Mouse (Mus musculus) CH12.LX (cell line): ENCODE data around the gene Zscan5b. TPM values are rescaled to one million over a fixed set of nuclear protein-coding genes. Genes with fewer than 3 reads are reported as not detected.

Experiments used
- DNase-seq: peaks from one replicate; pipeline ENCODE4 v3.0.0-alpha.2; 2013; ENCODE audit errors: extremely low read depth
- H3K27ac ChIP-seq: 2 replicates; pipeline ENCODE4 v1.5.1; 2012; ENCODE audit warnings: low read depth, mild to moderate bottlenecking, control low read depth, moderate library complexity; ENCODE audit not compliant: insufficient read depth
- H3K27me3 ChIP-seq: replicated peaks from 2 replicates; pipeline ENCODE3; 2012; ENCODE audit warnings: inconsistent platforms
- H3K36me3 ChIP-seq, 2 experiments: replicated peaks in 1 of 2; 2 replicates each; pipeline versions ENCODE3 to v1.6.1; 2012; ENCODE audit warnings: inconsistent platforms in 1 of 2, low read length in 1 of 2, mild to moderate bottlenecking in 1 of 2, mixed read lengths in 1 of 2, moderate library complexity in 1 of 2; ENCODE audit not compliant: control insufficient read depth in 1 of 2, insufficient read depth in 1 of 2
- H3K4me1 ChIP-seq, 2 experiments: 2 replicates each; pipeline ENCODE4 v1.6.1; 2012; ENCODE audit warnings: inconsistent platforms in 1 of 2, moderate library complexity in 1 of 2; ENCODE audit not compliant: insufficient read depth in 2 of 2, control insufficient read depth in 1 of 2
- H3K4me2 ChIP-seq: 2 replicates; pipeline ENCODE4 v1.6.1; 2012; ENCODE audit warnings: low read depth, mild to moderate bottlenecking, control low read depth; ENCODE audit not compliant: poor library complexity, insufficient read depth, severe bottlenecking
- H3K4me3 ChIP-seq, 3 experiments: fragments of 150-350 bp in 1 of 3; sonication (generic) in 1 of 3; replicated peaks in 1 of 3; 2 replicates each; pipeline versions ENCODE3 to v1.5.1; 2011 to 2012; ENCODE audit warnings: low read depth in 2 of 3, low read length in 2 of 3, mild to moderate bottlenecking in 2 of 3, moderate library complexity in 2 of 3, control low read depth in 1 of 3, improper control_type of control experiment in 1 of 3, inconsistent platforms in 1 of 3, mixed read lengths in 1 of 3; ENCODE audit not compliant: poor library complexity in 1 of 3
- H3K79me2 ChIP-seq: replicated peaks from 2 replicates; pipeline ENCODE4 v1.6.1; 2012; ENCODE audit warnings: mild to moderate bottlenecking, moderate library complexity; ENCODE audit not compliant: control insufficient read depth, poor library complexity, insufficient read depth, severe bottlenecking; ENCODE audit errors: extremely low read depth
- H3K9ac ChIP-seq: 2 replicates; pipeline ENCODE4 v1.6.1; 2012; ENCODE audit warnings: low read depth, mild to moderate bottlenecking, control low read depth, moderate library complexity; ENCODE audit not compliant: insufficient read depth
- H3K9me3 ChIP-seq: replicated peaks from 2 replicates; pipeline ENCODE3; 2012; ENCODE audit warnings: low read length, inconsistent platforms, mixed read lengths
- BHLHE40 ChIP-seq: IDR thresholded peaks from 2 replicates; pipeline ENCODE4 v1.6.1; 2011; ENCODE audit warnings: mild to moderate bottlenecking, low read depth, low read length, improper control_type of control experiment
- CHD1 ChIP-seq: IDR thresholded peaks from 2 replicates; pipeline ENCODE4 v1.6.1; 2012; ENCODE audit warnings: low read depth, low read length, improper control_type of control experiment, inconsistent platforms
- CHD2 ChIP-seq: IDR thresholded peaks from 2 replicates; pipeline ENCODE4 v1.6.1; 2011; ENCODE audit warnings: low read length, improper control_type of control experiment
- CTCF ChIP-seq, 2 experiments: IDR thresholded peaks in 1 of 2; conservative IDR thresholded peaks in 1 of 2; 2 replicates each; pipeline ENCODE4 v1.5.1; 2011 to 2012; ENCODE audit warnings: low read depth in 2 of 2, low read length in 2 of 2, improper control_type of control experiment in 1 of 2, inconsistent platforms in 1 of 2, mild to moderate bottlenecking in 1 of 2, moderate library complexity in 1 of 2
- E2F4 ChIP-seq: IDR thresholded peaks from 2 replicates; pipeline ENCODE4 v1.6.1; 2011; ENCODE audit warnings: low read depth, low read length, improper control_type of control experiment; ENCODE audit not compliant: insufficient replicate concordance
- ELF1 ChIP-seq: IDR thresholded peaks from 2 replicates; pipeline ENCODE4 v1.6.1; 2014; ENCODE audit warnings: low read depth, mild to moderate bottlenecking, inconsistent platforms, low read length, improper control_type of control experiment
- EP300 ChIP-seq: IDR thresholded peaks from 2 replicates; pipeline ENCODE4 v1.6.1; 2011; ENCODE audit warnings: low read length, improper control_type of control experiment
- HCFC1 ChIP-seq: IDR thresholded peaks from 2 replicates; pipeline ENCODE4 v1.6.1; 2012; ENCODE audit warnings: low read depth, mild to moderate bottlenecking, inconsistent platforms, low read length, improper control_type of control experiment
- IRF4 ChIP-seq: IDR thresholded peaks from 2 replicates; pipeline ENCODE4 v1.6.1; 2014; ENCODE audit warnings: low read depth, mild to moderate bottlenecking, inconsistent platforms, low read length, improper control_type of control experiment
- JUN ChIP-seq: IDR thresholded peaks from 2 replicates; pipeline ENCODE4 v1.6.1; 2011; ENCODE audit warnings: low read depth, mild to moderate bottlenecking, low read length, improper control_type of control experiment, moderate library complexity; ENCODE audit not compliant: insufficient read depth
- JUND ChIP-seq: conservative IDR thresholded peaks from 2 replicates; pipeline ENCODE4 v1.6.1; 2011; ENCODE audit warnings: low read depth, low read length, improper control_type of control experiment
- KAT2A ChIP-seq: IDR thresholded peaks from 2 replicates; pipeline ENCODE4 v1.6.1; 2012; ENCODE audit warnings: low read length, improper control_type of control experiment, inconsistent platforms; ENCODE audit not compliant: insufficient replicate concordance
- MAFK ChIP-seq: IDR thresholded peaks from 2 replicates; pipeline ENCODE4 v1.6.1; 2011; ENCODE audit warnings: low read length, improper control_type of control experiment; ENCODE audit not compliant: insufficient replicate concordance
- MAX ChIP-seq: IDR thresholded peaks from 2 replicates; pipeline ENCODE4 v1.6.1; 2011; ENCODE audit warnings: low read length, improper control_type of control experiment
- MAZ ChIP-seq: IDR thresholded peaks from 2 replicates; pipeline ENCODE4 v1.6.1; 2012; ENCODE audit warnings: low read depth, mild to moderate bottlenecking, inconsistent platforms, low read length, improper control_type of control experiment, moderate library complexity
- MEF2A ChIP-seq: IDR thresholded peaks from 2 replicates; pipeline ENCODE4 v1.6.1; 2014; ENCODE audit warnings: low read depth, mild to moderate bottlenecking, inconsistent platforms, low read length, improper control_type of control experiment, borderline replicate concordance
- MXI1 ChIP-seq: IDR thresholded peaks from 2 replicates; pipeline ENCODE4 v1.6.1; 2011; ENCODE audit warnings: mild to moderate bottlenecking, low read depth, low read length, improper control_type of control experiment
- POLR2AphosphoS2 ChIP-seq: IDR thresholded peaks from 2 replicates; pipeline ENCODE4 v1.6.1; 2011; ENCODE audit warnings: low read depth, low read length, improper control_type of control experiment
- RAD21 ChIP-seq: IDR thresholded peaks from 2 replicates; pipeline ENCODE4 v1.6.1; 2011; ENCODE audit warnings: low read depth, mild to moderate bottlenecking, low read length, improper control_type of control experiment, moderate library complexity
- RCOR1 ChIP-seq: conservative IDR thresholded peaks from 2 replicates; pipeline ENCODE4 v1.6.1; 2012; ENCODE audit warnings: low read depth, mild to moderate bottlenecking, inconsistent platforms, low read length, improper control_type of control experiment
- SIN3A ChIP-seq: IDR thresholded peaks from 2 replicates; pipeline ENCODE4 v1.6.1; 2012; ENCODE audit warnings: low read length, improper control_type of control experiment, inconsistent platforms
- SMC3 ChIP-seq: IDR thresholded peaks from 2 replicates; pipeline ENCODE4 v1.6.1; 2011; ENCODE audit warnings: low read depth, low read length, improper control_type of control experiment
- TBP ChIP-seq: conservative IDR thresholded peaks from 2 replicates; pipeline ENCODE4 v1.6.1; 2011; ENCODE audit warnings: low read depth, low read length, improper control_type of control experiment
- UBTF ChIP-seq: IDR thresholded peaks from 2 replicates; pipeline ENCODE4 v1.6.1; 2012; ENCODE audit warnings: low read depth, mild to moderate bottlenecking, inconsistent platforms, low read length, improper control_type of control experiment, moderate library complexity
- ZC3H11A ChIP-seq: IDR thresholded peaks from 2 replicates; pipeline ENCODE4 v1.6.1; 2012; ENCODE audit warnings: low read depth, mild to moderate bottlenecking, inconsistent platforms, low read length, improper control_type of control experiment
- ZKSCAN1 ChIP-seq: IDR thresholded peaks from 2 replicates; pipeline ENCODE4 v1.6.1; 2012; ENCODE audit warnings: low read depth, inconsistent platforms, low read length, improper control_type of control experiment, borderline replicate concordance
- ZNF384 ChIP-seq: IDR thresholded peaks from 2 replicates; pipeline ENCODE4 v1.6.1; 2012; ENCODE audit warnings: low read depth, low read length, improper control_type of control experiment, inconsistent platforms
- dilution Hi-C: fragments of 300-500 bp; cut with MboI; formaldehyde crosslinking; loops from 2 replicates; pipeline ENCODE4 v1.14.3; 2020; ENCODE audit warnings: low sequenced_read_pairs; ENCODE audit not compliant: extremely low pct_unique_long_range_greater_than_20kb, extremely low pct_ligation_motif_present
- in situ Hi-C: fragments of 300-500 bp; cut with MboI; formaldehyde crosslinking; loops from 3 replicates; pipeline ENCODE4 v1.14.3; 2019; ENCODE audit warnings: low sequenced_read_pairs, low pct_ligation_motif_present, low pct_unique_long_range_greater_than_20kb, mixed read lengths
- polyA plus RNA-seq: library from polyadenylated mRNA; unstranded; fragments of >175 nt; gene quantifications from 2 replicates; pipeline ENCODE4 v1.2.1, GENCODE M21; 2012; ENCODE audit warnings: low read depth; ENCODE audit not compliant: insufficient read length
- total RNA-seq, 2 experiments: library from RNA; depleted of rRNA; stranded (reverse); fragments of 300-350 nt in 1 of 2; fragments of >200 nt in 1 of 2; gene quantifications; 2 replicates each; pipeline ENCODE4 v1.2.3; 2012 to 2014

Gene Zscan5b
- total and polyA plus RNA-seq, 3 experiments = not detected

GRCm38 (mm10) chr7:6189542-6189941, 32.5 kb upstream of the Zscan5b start:
- Histone ChIP-seq H3K4me1 (peaks cover 5 to 20% of the 10 kb centered on the region in 2 experiments), H3K9me3 (no peaks in the 10 kb centered on the region), H3K27ac (no peak overlapping the region), H3K79me2 (no peaks in the 10 kb centered on the region), H3K9ac (no peak overlapping the region), H3K36me3 (peaks cover 26 to 63% of the 10 kb centered on the region in 2 experiments), H3K4me2 (no peak overlapping the region), H3K27me3 (no peaks in the 10 kb centered on the region), H3K4me3 (no peak overlapping the region)
- in situ Hi-C loops = no loop called here
- dilution Hi-C loops = no loop called here
- DNase-seq = no peak
- TF ChIP-seq JUND (no peak), HCFC1 (no peak), TBP (no peak)

DNA sequence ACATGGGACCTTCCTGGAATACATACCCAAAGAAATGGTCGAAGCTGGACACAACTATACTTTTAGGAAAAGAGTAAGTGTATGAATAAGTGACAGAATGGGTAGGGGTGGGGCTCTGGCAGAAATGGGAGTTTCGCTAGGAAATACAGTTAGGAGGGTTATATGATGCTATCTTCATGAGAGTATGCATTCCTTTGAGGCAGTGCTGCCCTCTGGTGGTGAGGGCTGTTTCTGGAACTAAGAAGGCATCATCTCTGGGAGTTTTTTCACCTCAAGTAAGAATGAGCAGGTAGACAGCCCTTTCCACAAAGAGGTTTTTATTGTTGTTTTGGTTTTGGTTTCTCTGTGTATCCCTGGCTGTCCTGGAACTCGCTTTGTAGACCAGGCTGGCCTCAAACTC, 30.7 kb upstream of the Zscan5b start:
- dilution Hi-C loops = no loop called here
- no peak overlapping the region for H3K4me2 ChIP-seq
- H3K9ac ChIP-seq = no peak overlapping the region
- H3K4me1 ChIP-seq = peaks cover 5 to 18% of the 10 kb centered on the region in 2 experiments
- peak; percentile 79 for DNase-seq
- H3K27ac ChIP-seq = no peak overlapping the region
- no peak overlapping the region for H3K4me3 ChIP-seq
- H3K9me3 ChIP-seq = no peaks in the 10 kb centered on the region
- TF ChIP-seq ELF1 (no peak), SMC3 (peak; percentile 73), HCFC1 (no peak), RCOR1 (no peak), UBTF (no peak), CHD2 (no peak), SIN3A (no peak), MAX (no peak), TBP (no peak), ZC3H11A (no peak), MEF2A (no peak), MAFK (no peak), ZNF384 (no peak), POLR2AphosphoS2 (no peak), EP300 (no peak), CTCF (conservative IDR thresholded peaks at IDR 0.05 in 1 of 2, IDR thresholded peaks at IDR 0.05 in 1 of 2; ENCODE audit: low read depth in 2 of 2, low read length in 2 of 2) (peak; percentile 82 to 84), CHD1 (no peak), ZKSCAN1 (no peak), KAT2A (no peak), MXI1 (no peak), E2F4 (no peak), BHLHE40 (no peak), MAZ (no peak), IRF4 (no peak), JUN (no peak), RAD21 (peak; percentile 70)
- TF ChIP-seq, all 38 proteins: peak for 3
- in situ Hi-C loops = loop anchor here (5.0 kb wide), 1 partner anchor 64 kb away; no protein-coding TSS in a partner anchor
- Histone ChIP-seq H3K79me2 (no peaks in the 10 kb centered on the region), H3K36me3 (peaks cover 20 to 49% of the 10 kb centered on the region in 2 experiments), H3K27me3 (peaks cover 3% of the 10 kb centered on the region)
